Mouse (Mus musculus) gastrocnemius, postnatal 4 days (tissue): ENCODE measurements at regions not wholly inside any gene's neighbourhood (a gene's known extent, or its start where the extent isn't known, plus 50 kb on each side); places are given as distances from the start of the nearest gene placed in this dataset.

ENCODE experiments used
- DNase-seq, 2 experiments: peaks; one replicate each; pipeline ENCODE4 v3.0.0; 2021 to 2022; ENCODE audit warnings: low spot score in 2 of 2, mixed read lengths in 2 of 2

- no peak for DNase-seq
Observed at GRCm38 (mm10) chr8:12502856-12503255, 70.0 kb upstream of the Spaca7 start.

GRCm38 (mm10) chr8:12503344-12503743, 69.5 kb upstream of the Spaca7 start:
- DNase-seq: no peak

DNA sequence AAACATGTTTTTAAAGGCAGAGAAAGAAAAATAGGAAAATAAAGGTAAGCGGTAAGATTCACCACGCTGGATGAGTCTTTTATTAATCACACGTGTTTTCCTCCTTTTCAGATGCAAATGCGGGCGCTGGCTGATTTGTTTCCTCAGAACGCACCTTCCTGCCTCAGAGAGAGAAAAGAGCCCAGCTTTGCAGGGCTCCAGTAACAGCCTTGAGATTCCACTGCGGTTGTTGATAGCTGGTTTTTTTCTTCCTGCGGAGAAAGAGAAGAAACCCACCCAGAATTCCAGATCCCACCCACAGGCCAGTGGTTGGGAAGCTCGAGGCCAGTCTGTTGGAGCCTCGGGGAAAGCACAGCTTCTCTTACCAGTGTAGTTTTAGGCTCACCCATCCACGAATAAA, 68.6 kb upstream of the Spaca7 start:
- DNase-seq: no peak

- DNase-seq: no peak
Observed at GRCm38 (mm10) chr8:12504777-12505176, 68.1 kb upstream of the Spaca7 start.

- DNase-seq: no peak
Observed at GRCm38 (mm10) chr8:12510233-12510632, 62.6 kb upstream of the Spaca7 start.

GRCm38 (mm10) chr8:12513042-12513441, 59.8 kb upstream of the Spaca7 start:
- no peak for DNase-seq

- no peak for DNase-seq
Observed at GRCm38 (mm10) chr8:12514138-12514537, 58.7 kb upstream of the Spaca7 start.

GRCm38 (mm10) chr8:12521636-12522035, 51.2 kb upstream of the Spaca7 start:
- DNase-seq: no peak
